Mouse (Mus musculus): ENCODE results near the gene Rab3il1. TPM values are rescaled to one million over a fixed set of nuclear protein-coding genes. Genes with fewer than 3 reads are reported as not detected.

The Rab3il1 gene
- polyA plus RNA-seq, 1 experiment from 2014 or later, result 38.0 TPM

- H3K9me3 ChIP-seq (replicated peaks), result no peaks in the 10 kb centered on the region
- H3K4me3 ChIP-seq, result peak overlapping the region; percentile 24
- WGBS, result 6% methylated on average over 17 of the region's 17 CpGs
- no peaks in the 10 kb centered on the region for H3K27me3 ChIP-seq (replicated peaks)
- no peak overlapping the region for H3K27ac ChIP-seq (ENCODE audit: poor library complexity, severe bottlenecking)
- peak; percentile 75 for ATAC-seq (ENCODE audit: insufficient number of reproducible peaks, low FRiP score)
- peak overlapping the region; percentile 64 for H3K4me2 ChIP-seq
- H3K9ac ChIP-seq, result peak overlapping the region; percentile 10
- H3K4me1 ChIP-seq (replicated peaks), result peaks cover 9% of the 10 kb centered on the region
- no peaks in the 10 kb centered on the region for H3K36me3 ChIP-seq
Observed at GRCm38 (mm10) chr19:9993036-9993656, 8.3 kb upstream of the Rab3il1 start.

GRCm38 (mm10) chr19:9997204-9998062 is 4.0 kb upstream of the Rab3il1 start:
- H3K27ac ChIP-seq (ENCODE audit: poor library complexity, severe bottlenecking), result no peak overlapping the region
- WGBS, result 70% methylated on average over 12 of the region's 12 CpGs
- H3K4me3 ChIP-seq, result no peak overlapping the region
- peaks cover 7% of the 10 kb centered on the region for H3K4me1 ChIP-seq (replicated peaks)
- H3K9me3 ChIP-seq (replicated peaks), result no peaks in the 10 kb centered on the region; the same call in 1 of the 2 replicates
- H3K4me2 ChIP-seq, result no peak overlapping the region
- no peak for ATAC-seq (ENCODE audit: insufficient number of reproducible peaks, low FRiP score)
- H3K36me3 ChIP-seq, result no peaks in the 10 kb centered on the region
- H3K27me3 ChIP-seq (replicated peaks), result no peaks in the 10 kb centered on the region
- no peak overlapping the region for H3K9ac ChIP-seq

- Histone ChIP-seq H3K4me3 (no peak overlapping the region), H3K9me3 (replicated peaks) (no peaks in the 10 kb centered on the region; the same call in 1 of the 2 replicates), H3K36me3 (no peaks in the 10 kb centered on the region), H3K4me2 (no peak overlapping the region), H3K27me3 (replicated peaks) (no peaks in the 10 kb centered on the region), H3K4me1 (replicated peaks) (peaks cover 5% of the 10 kb centered on the region), H3K9ac (no peak overlapping the region), H3K27ac (ENCODE audit: poor library complexity, severe bottlenecking) (no peak overlapping the region)
- no peak for ATAC-seq (ENCODE audit: insufficient number of reproducible peaks, low FRiP score)
- 68% methylated on average over 2 of the region's 2 CpGs for WGBS
Observed at GRCm38 (mm10) chr19:9998063-9998416, 3.4 kb upstream of the Rab3il1 start.

- Histone ChIP-seq H3K4me2 (no peak overlapping the region), H3K9me3 (replicated peaks) (no peaks in the 10 kb centered on the region; the same call in 1 of the 2 replicates), H3K27ac (ENCODE audit: poor library complexity, severe bottlenecking) (no peak overlapping the region), H3K27me3 (replicated peaks) (no peaks in the 10 kb centered on the region), H3K9ac (no peak overlapping the region), H3K4me3 (no peak overlapping the region), H3K4me1 (replicated peaks) (no peaks in the 10 kb centered on the region), H3K36me3 (no peaks in the 10 kb centered on the region)
- 60% methylated on average over 13 of the region's 13 CpGs for WGBS
- 0 out of 2 replicates have a peak, but pooled peaks have one; percentile 7 for ATAC-seq (ENCODE audit: insufficient number of reproducible peaks, low FRiP score)
Observed at GRCm38 (mm10) chr19:9998736-9999486, 2.6 kb upstream of the Rab3il1 start.

GRCm38 (mm10) chr19:10000330-10000729 is 1.1 kb upstream of the Rab3il1 start:
- Histone ChIP-seq H3K4me3 (no peak overlapping the region), H3K9me3 (replicated peaks) (no peaks in the 10 kb centered on the region; the same call in 1 of the 2 replicates), H3K4me2 (no peak overlapping the region), H3K27me3 (replicated peaks) (no peaks in the 10 kb centered on the region), H3K4me1 (replicated peaks) (no peaks in the 10 kb centered on the region), H3K9ac (no peak overlapping the region), H3K36me3 (no peaks in the 10 kb centered on the region), H3K27ac (ENCODE audit: poor library complexity, severe bottlenecking) (no peak overlapping the region)
- 28% methylated on average over 3 of the region's 3 CpGs for WGBS
- ATAC-seq (ENCODE audit: insufficient number of reproducible peaks, low FRiP score), result no peak

GRCm38 (mm10) chr19:10003696-10004095 is 2.2 kb downstream of the Rab3il1 start:
- no peak overlapping the region for H3K9ac ChIP-seq
- no peak for ATAC-seq (ENCODE audit: insufficient number of reproducible peaks, low FRiP score)
- H3K4me1 ChIP-seq (replicated peaks), result no peaks in the 10 kb centered on the region
- H3K4me3 ChIP-seq, result no peak overlapping the region
- H3K27ac ChIP-seq (ENCODE audit: poor library complexity, severe bottlenecking), result no peak overlapping the region
- H3K4me2 ChIP-seq, result no peak overlapping the region
- no peaks in the 10 kb centered on the region for H3K27me3 ChIP-seq (replicated peaks)
- no peaks in the 10 kb centered on the region for H3K36me3 ChIP-seq
- H3K9me3 ChIP-seq (replicated peaks), result no peaks in the 10 kb centered on the region; the same call in 1 of the 2 replicates
- 97% methylated on average over 1 of the region's 1 CpGs for WGBS

- Histone ChIP-seq H3K27ac (ENCODE audit: poor library complexity, severe bottlenecking) (no peak overlapping the region), H3K36me3 (no peaks in the 10 kb centered on the region), H3K27me3 (replicated peaks) (no peaks in the 10 kb centered on the region), H3K4me3 (no peak overlapping the region), H3K9me3 (replicated peaks) (no peaks in the 10 kb centered on the region), H3K9ac (no peak overlapping the region), H3K4me1 (replicated peaks) (peaks cover 44% of the 10 kb centered on the region), H3K4me2 (no peak overlapping the region)
- WGBS, result 86% methylated on average over 1 of the region's 1 CpGs
- ATAC-seq (ENCODE audit: insufficient number of reproducible peaks, low FRiP score), result no peak
Observed at GRCm38 (mm10) chr19:10011408-10011807, 9.9 kb downstream of the Rab3il1 start.

- H3K4me1 ChIP-seq (replicated peaks), result peaks cover 52% of the 10 kb centered on the region
- H3K4me2 ChIP-seq, result peak overlapping the region; percentile 20
- no peak for ATAC-seq (ENCODE audit: insufficient number of reproducible peaks, low FRiP score)
- H3K4me3 ChIP-seq, result no peak overlapping the region
- no peaks in the 10 kb centered on the region for H3K27me3 ChIP-seq (replicated peaks)
- H3K36me3 ChIP-seq, result no peaks in the 10 kb centered on the region
- peak overlapping the region; percentile 96 for H3K27ac ChIP-seq (ENCODE audit: poor library complexity, severe bottlenecking)
- H3K9ac ChIP-seq, result peak overlapping the region; percentile 49
- WGBS, result 14% methylated on average over 6 of the region's 6 CpGs
- H3K9me3 ChIP-seq (replicated peaks), result no peaks in the 10 kb centered on the region
Observed at GRCm38 (mm10) chr19:10012827-10013278, 11.4 kb downstream of the Rab3il1 start.

GRCm38 (mm10) chr19:10013348-10013747 is 11.9 kb downstream of the Rab3il1 start:
- no peak for ATAC-seq (ENCODE audit: insufficient number of reproducible peaks, low FRiP score)
- Histone ChIP-seq H3K9ac (peak overlapping the region; percentile 49; the same call in 1 of the 2 replicates), H3K4me2 (peak overlapping the region; percentile 20), H3K27ac (ENCODE audit: poor library complexity, severe bottlenecking) (peak overlapping the region; percentile 96), H3K27me3 (replicated peaks) (no peaks in the 10 kb centered on the region), H3K4me3 (no peak overlapping the region), H3K36me3 (no peaks in the 10 kb centered on the region), H3K4me1 (replicated peaks) (peaks cover 53% of the 10 kb centered on the region), H3K9me3 (replicated peaks) (no peaks in the 10 kb centered on the region)
- 26% methylated on average over 3 of the region's 3 CpGs for WGBS

GRCm38 (mm10) chr19:10013913-10014312 is 12.4 kb downstream of the Rab3il1 start:
- H3K4me1 ChIP-seq (replicated peaks), result peaks cover 59% of the 10 kb centered on the region
- peak; percentile 72 for ATAC-seq (ENCODE audit: insufficient number of reproducible peaks, low FRiP score)
- H3K36me3 ChIP-seq, result no peaks in the 10 kb centered on the region
- no peaks in the 10 kb centered on the region for H3K9me3 ChIP-seq (replicated peaks)
- 10% methylated on average over 5 of the region's 5 CpGs for WGBS
- H3K4me2 ChIP-seq, result peak overlapping the region; percentile 20; the same call in 1 of the 2 replicates
- H3K4me3 ChIP-seq, result no peak overlapping the region
- H3K27me3 ChIP-seq (replicated peaks), result no peaks in the 10 kb centered on the region
- H3K27ac ChIP-seq (ENCODE audit: poor library complexity, severe bottlenecking), result peak overlapping the region; percentile 96
- no peak overlapping the region for H3K9ac ChIP-seq

- peak overlapping the region; percentile 37; the same call in 1 of the 2 replicates for H3K9ac ChIP-seq
- 46% methylated on average over 13 of the region's 13 CpGs for WGBS
- H3K9me3 ChIP-seq (replicated peaks), result no peaks in the 10 kb centered on the region
- H3K4me1 ChIP-seq (replicated peaks), result peaks cover 68% of the 10 kb centered on the region
- peak; percentile 34 for ATAC-seq (ENCODE audit: insufficient number of reproducible peaks, low FRiP score)
- peak overlapping the region; percentile 96 for H3K4me2 ChIP-seq
- no peaks in the 10 kb centered on the region for H3K27me3 ChIP-seq (replicated peaks)
- H3K27ac ChIP-seq (ENCODE audit: poor library complexity, severe bottlenecking), result peak overlapping the region; percentile 96
- no peaks in the 10 kb centered on the region for H3K36me3 ChIP-seq
- peak overlapping the region; percentile 25 for H3K4me3 ChIP-seq
Observed at GRCm38 (mm10) chr19:10014824-10015223, 13.4 kb downstream of the Rab3il1 start.

Measured in heart, embryonic 12.5 days (tissue).